ENCODE assay signal across 8 mouse cellular contexts in genomic region chr7:127110239-127111007, GRCm38 (mm10). TPM values are rescaled to one million over a fixed set of nuclear protein-coding genes. Genes with fewer than 3 reads are reported as not detected.
A peak's percentile ranks its signal among the peaks of the same experiment; 100 is the strongest.
DNase-seq lines count a peak whose midpoint lies in the region; ATAC-seq lines count a peak whose summit lies in the region.

No protein-coding gene starts in this region.

- no peaks in the 10 kb centered on the region for H3K9me3 ChIP-seq in limb, embryonic 11.5 days (ENCODE audit: control insufficient read depth, low read length)
- H3K9me3 ChIP-seq in midbrain, embryonic 16.5 days (replicated peaks; ENCODE audit: control insufficient read depth, low read length, poor library complexity, severe bottlenecking) = no peaks in the 10 kb centered on the region

- ATAC-seq in limb, embryonic 11.5 days (ENCODE audit: insufficient number of reproducible peaks, low FRiP score, low TSS enrichment, low read depth) = no peak
- peak; percentile 73; the same call in 1 of the 2 replicates for ATAC-seq in midbrain, embryonic 16.5 days

- no peak overlapping the region for H3K4me3 ChIP-seq in limb, embryonic 11.5 days (ENCODE audit: low read depth, low read length)
- no peak overlapping the region for H3K4me3 ChIP-seq in midbrain, embryonic 16.5 days (ENCODE audit: low read depth, low read length)

- 0 out of 2 replicates have a peak, but pooled peaks cover 3% of the 10 kb centered on the region for H3K4me1 ChIP-seq in limb, embryonic 11.5 days (ENCODE audit: control insufficient read depth, insufficient read depth, low read length)
- H3K4me1 ChIP-seq in midbrain, embryonic 16.5 days (ENCODE audit: control insufficient read depth, insufficient read depth, low read length) = no peaks in the 10 kb centered on the region

- H3K27ac ChIP-seq in limb, embryonic 11.5 days (replicated peaks; ENCODE audit: low read depth, low read length) = no peak overlapping the region
- H3K27ac ChIP-seq in midbrain, embryonic 16.5 days (ENCODE audit: low read length) = no peak overlapping the region

- no peak overlapping the region for H3K4me2 ChIP-seq in limb, embryonic 11.5 days (ENCODE audit: low read depth, severe bottlenecking)
- no peak overlapping the region for H3K4me2 ChIP-seq in midbrain, embryonic 16.5 days (ENCODE audit: low read length)

- no peaks in the 10 kb centered on the region for H3K36me3 ChIP-seq in limb, embryonic 11.5 days (ENCODE audit: control insufficient read depth, insufficient read depth, low read length)
- H3K36me3 ChIP-seq in midbrain, embryonic 16.5 days (ENCODE audit: control insufficient read depth, insufficient read depth, low read length) = no peaks in the 10 kb centered on the region

- no peaks in the 10 kb centered on the region for H3K27me3 ChIP-seq in limb, embryonic 11.5 days (ENCODE audit: control insufficient read depth, insufficient read depth, low read length)
- H3K27me3 ChIP-seq in midbrain, embryonic 16.5 days (ENCODE audit: control insufficient read depth, insufficient read depth, low read depth, low read length) = no peaks in the 10 kb centered on the region

- no peak overlapping the region for H3K9ac ChIP-seq in limb, embryonic 11.5 days (ENCODE audit: low read length)
- H3K9ac ChIP-seq in midbrain, embryonic 16.5 days (ENCODE audit: low read depth, low read length) = no peak overlapping the region

- DNase-seq in ovary, adult 18-20 months (ENCODE audit: low spot score) = peak; percentile 43
- no peak for DNase-seq in ovary, postnatal 10 days (ENCODE audit: low spot score)
- peak; percentile 91 to 92 for DNase-seq in cerebellum, postnatal 10 days
- peak; percentile 68 to 70 for DNase-seq in frontal cortex, postnatal 25 days (ENCODE audit: low spot score in 2 of 2)
- DNase-seq in kidney, adult 18-20 months = peak; percentile 74
- DNase-seq in limb, embryonic 11.5 days (ENCODE audit: low spot score) = peak; percentile 86
- DNase-seq in spleen, postnatal 14 days (ENCODE audit: low spot score in 2 of 2) = peak; percentile 56 to 69

- 50% methylated on average over 18 of the region's 18 CpGs for WGBS in limb, embryonic 11.5 days
- 47% methylated on average over 18 of the region's 18 CpGs for WGBS in midbrain, embryonic 16.5 days

RNA-seq across cellular contexts. Expression of gene Qprt, which starts 11.6 kb away (rescaled TPM):
- polyA plus RNA-seq in limb, embryonic 11.5 days (2014; fragmentation: Nextera tagmentation; extraction: Ambion mirVana) = 1.3 and 1.6 TPM in 2 replicates
- polyA plus RNA-seq in midbrain, embryonic 16.5 days (2015; fragmentation: Nextera tagmentation; extraction: Ambion mirVana) = 0.68 and 0.77 TPM in 2 replicates

RNA-seq across cellular contexts. Expression of gene AI467606, which starts 19.3 kb away (rescaled TPM):
- polyA plus RNA-seq in limb, embryonic 11.5 days (2014; fragmentation: Nextera tagmentation; extraction: Ambion mirVana) = 1.7 TPM in 2 replicates
- polyA plus RNA-seq in midbrain, embryonic 16.5 days (2015; fragmentation: Nextera tagmentation; extraction: Ambion mirVana) = 1.7 and 2.5 TPM in 2 replicates

RNA-seq across cellular contexts. Expression of gene Zg16, which starts 23.3 kb away (rescaled TPM):
- polyA plus RNA-seq in limb, embryonic 11.5 days (2014; fragmentation: Nextera tagmentation; extraction: Ambion mirVana) = not detected in 2 replicates
- not detected in 2 replicates for polyA plus RNA-seq in midbrain, embryonic 16.5 days (2015; fragmentation: Nextera tagmentation; extraction: Ambion mirVana)

RNA-seq across cellular contexts. Expression of gene Spn, which starts 27.2 kb away (rescaled TPM):
- polyA plus RNA-seq in limb, embryonic 11.5 days (2014; fragmentation: Nextera tagmentation; extraction: Ambion mirVana) = 0.05 and 0.20 TPM in 2 replicates
- polyA plus RNA-seq in midbrain, embryonic 16.5 days (2015; fragmentation: Nextera tagmentation; extraction: Ambion mirVana) = 0.05 TPM in 1 of 2 replicates, not detected in the other
